Mouse (Mus musculus) ES-Bruce4 (cell line): ENCODE results near the gene Oas1f. TPM values are rescaled to one million over a fixed set of nuclear protein-coding genes. Genes with fewer than 3 reads are reported as not detected.
"Not testable (repeated sequence)": the region's sequence is repeated elsewhere in the genome, so short reads cannot be mapped to it uniquely, and the experiment has no call there.

Experiments
- H3K27ac ChIP-seq: 2 replicates; pipeline ENCODE4 v1.5.1; 2012; ENCODE audit warnings: low read length, inconsistent platforms; ENCODE audit not compliant: insufficient read depth
- H3K27me3 ChIP-seq: 2 replicates; pipeline ENCODE4 v1.6.1; 2012; ENCODE audit warnings: mild to moderate bottlenecking, low read length, inconsistent platforms; ENCODE audit not compliant: control insufficient read depth, poor library complexity, insufficient read depth, severe bottlenecking
- H3K36me3 ChIP-seq: 2 replicates; pipeline ENCODE4 v1.6.1; 2012; ENCODE audit warnings: inconsistent platforms, mild to moderate bottlenecking, low read length, moderate library complexity; ENCODE audit not compliant: control insufficient read depth, poor library complexity, insufficient read depth, severe bottlenecking
- H3K4me1 ChIP-seq: one replicate; pipeline ENCODE4 v1.8.1; 2011; ENCODE audit warnings: low read length; ENCODE audit not compliant: control insufficient read depth, insufficient read depth
- H3K4me3 ChIP-seq: 2 replicates; pipeline ENCODE4 v1.5.1; 2011; ENCODE audit warnings: low read depth, mild to moderate bottlenecking, low read length
- H3K9ac ChIP-seq: 2 replicates; pipeline ENCODE4 v1.6.1; 2012; ENCODE audit warnings: low read depth, mild to moderate bottlenecking, inconsistent platforms; ENCODE audit not compliant: poor library complexity, severe bottlenecking
- H3K9me3 ChIP-seq: replicated peaks from 2 replicates; pipeline ENCODE4 v1.6.1; 2012; ENCODE audit warnings: mild to moderate bottlenecking, low read length, inconsistent platforms; ENCODE audit not compliant: control insufficient read depth, poor library complexity, insufficient read depth, severe bottlenecking
- CTCF ChIP-seq: IDR thresholded peaks from one replicate; pipeline ENCODE4 v1.8.1; 2011; ENCODE audit warnings: low read depth, low read length
- EP300 ChIP-seq: IDR thresholded peaks from 2 replicates; pipeline ENCODE4 v1.6.1; 2011; ENCODE audit warnings: low read depth, low read length; ENCODE audit not compliant: insufficient read depth
- POLR2A ChIP-seq: IDR thresholded peaks from one replicate; pipeline ENCODE4 v1.8.1; 2011; ENCODE audit warnings: low read length; ENCODE audit not compliant: insufficient read depth
- polyA plus RNA-seq: library from polyadenylated mRNA; stranded (reverse); fragments of >200 nt; gene quantifications from 2 replicates; pipeline ENCODE4 v1.2.4, GENCODE M21; 2011; ENCODE audit warnings: low read depth; ENCODE audit not compliant: missing spikeins, insufficient read depth, insufficient read length

Gene Oas1f
- polyA plus RNA-seq, 1 experiment = not detected

DNA sequence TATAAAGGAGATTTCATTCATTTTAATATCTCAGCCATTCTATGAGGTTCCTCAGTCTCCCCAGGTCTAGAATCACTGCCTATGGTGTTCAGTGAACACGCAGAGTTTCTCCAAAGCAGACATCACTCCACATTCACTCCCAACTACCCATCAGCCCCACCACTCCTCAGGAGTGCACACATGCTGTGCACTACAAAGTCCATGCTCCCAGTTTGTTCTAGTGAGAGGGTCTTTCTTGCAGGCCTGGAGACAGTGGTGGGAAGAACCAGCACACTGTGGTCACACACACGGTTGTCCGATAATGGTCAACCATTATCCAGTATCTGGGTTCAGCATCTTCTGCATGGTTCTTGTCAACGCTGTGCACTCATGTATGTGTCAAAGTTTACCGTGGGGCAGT is 54.9 kb downstream of the Oas1f start:
- no peak for TF ChIP-seq POLR2A
- no peak for TF ChIP-seq EP300
- TF ChIP-seq CTCF = no peak
- H3K9ac ChIP-seq = no peak overlapping the region

DNA sequence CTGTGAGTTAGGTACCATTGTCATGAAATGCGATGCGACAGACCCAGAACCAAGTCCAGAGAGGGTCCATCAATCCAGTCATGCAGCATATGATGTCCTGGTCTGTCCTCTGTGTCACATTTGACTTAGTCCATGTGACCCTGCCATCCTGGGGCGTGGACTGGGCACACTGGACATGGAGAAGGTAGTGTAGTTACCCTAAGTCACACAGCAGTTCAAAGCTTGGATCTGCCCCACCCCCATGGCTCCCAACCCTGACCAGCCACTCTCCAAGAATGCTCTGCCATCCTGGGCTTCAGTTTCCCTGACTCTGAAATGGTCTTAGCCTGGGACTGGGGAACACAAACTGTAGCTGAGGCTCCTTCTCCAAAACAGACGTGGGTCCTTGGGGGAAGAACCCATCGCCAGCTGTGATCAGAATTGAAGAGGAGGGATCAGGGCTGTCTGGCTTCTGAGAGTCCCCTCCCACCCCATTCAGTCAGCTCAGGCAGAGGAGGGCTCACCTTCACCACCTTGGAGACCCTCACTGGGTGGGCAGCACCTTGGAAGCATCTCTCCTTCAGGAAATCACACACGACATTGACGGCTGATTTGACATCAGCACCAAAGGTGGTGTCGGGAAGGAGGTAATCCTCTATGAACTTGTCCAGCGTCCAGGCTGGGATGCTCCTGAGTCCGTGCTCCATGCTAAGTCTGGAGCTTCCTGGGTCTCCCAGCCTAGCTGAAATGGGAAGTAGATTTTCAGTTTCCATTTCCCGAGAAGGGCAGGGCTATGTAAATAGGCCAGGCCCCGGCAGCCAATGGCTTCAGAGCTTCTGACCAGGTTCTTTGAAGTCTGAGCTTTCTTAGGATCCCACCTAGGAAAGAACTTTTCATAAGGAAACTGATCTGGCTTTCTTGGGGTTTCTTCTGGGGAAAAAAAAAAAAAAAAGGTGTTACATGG is 59.9 kb downstream of the Oas1f start, which contains the start of gene Oas1a:
Oas1a (minus strand) TSS at position 731 of the 943 bp plus-strand sequence.
- not testable (repeated sequence) for H3K4me3 ChIP-seq, H3K9me3 ChIP-seq, H3K4me1 ChIP-seq, H3K36me3 ChIP-seq, H3K27me3 ChIP-seq, H3K27ac ChIP-seq, H3K9ac ChIP-seq

More for the DNA sequence above, 54.9 kb downstream of the Oas1f start:
- Histone ChIP-seq H3K9me3 (no peaks in the 10 kb centered on the region), H3K36me3 (no peaks in the 10 kb centered on the region), H3K27ac (no peak overlapping the region), H3K27me3 (no peaks in the 10 kb centered on the region), H3K4me3 (no peak overlapping the region), H3K4me1 (no peaks in the 10 kb centered on the region)

Other genes with a start within 250 kb of the Oas1f start
- 13.0 and 13.1 TPM in 2 replicates for gene Rita1, start 234.8 kb upstream of the Oas1f start, polyA plus RNA-seq
- 49.7 and 49.9 TPM in 2 replicates for gene Ddx54, start 234.6 kb upstream of the Oas1f start, polyA plus RNA-seq
- gene Cfap73, start 213.1 kb upstream of the Oas1f start, polyA plus RNA-seq = not detected in 2 replicates
- 2.0 and 3.5 TPM in 2 replicates for gene Rasal1, start 198.6 kb upstream of the Oas1f start, polyA plus RNA-seq
- 19.1 and 21.0 TPM in 2 replicates for gene Dtx1, start 135.4 kb upstream of the Oas1f start, polyA plus RNA-seq
- 0.76 and 0.84 TPM in 2 replicates for gene Oas2, start 97.5 kb upstream of the Oas1f start, polyA plus RNA-seq
- gene Oas3, start 69.7 kb upstream of the Oas1f start, polyA plus RNA-seq = 1.7 and 1.9 TPM in 2 replicates
- gene Oas1e, start 51.8 kb upstream of the Oas1f start, polyA plus RNA-seq = not detected in 2 replicates
- gene Oas1c, start 34.9 kb upstream of the Oas1f start, polyA plus RNA-seq = 3.0 and 4.3 TPM in 2 replicates
- gene Oas1h, start 14.1 kb downstream of the Oas1f start, polyA plus RNA-seq = not detected in 2 replicates
- 0.97 and 1.5 TPM in 2 replicates for gene Oas1g, start 40.2 kb downstream of the Oas1f start, polyA plus RNA-seq
- 2.3 TPM in 1 of 2 replicates, not detected in the other for gene Oas1a, start 60.2 kb downstream of the Oas1f start, polyA plus RNA-seq
- 0.35 and 0.45 TPM in 2 replicates for gene Oas1d, start 67.2 kb downstream of the Oas1f start, polyA plus RNA-seq
- gene Rph3a, start 162.7 kb downstream of the Oas1f start, polyA plus RNA-seq = not detected in 2 replicates